Mouse (Mus musculus) urinary bladder, postnatal 36 days (tissue): ENCODE data around the gene Ldah.

ENCODE experiments used
- DNase-seq, 2 experiments: peaks; one replicate each; pipeline ENCODE4 v3.0.0; 2022; ENCODE audit warnings: low spot score in 2 of 2, mixed read lengths in 1 of 2

Gene Ldah

GRCm38 (mm10) chr12:8281225-8282017, 73.5 kb downstream of the Ldah start:
- DNase-seq = no peak

- DNase-seq = no peak
Observed at GRCm38 (mm10) chr12:8287970-8288369, 80.1 kb downstream of the Ldah start.

- no peak for DNase-seq
Observed at GRCm38 (mm10) chr12:8289099-8289498, 81.2 kb downstream of the Ldah start.

GRCm38 (mm10) chr12:8289499-8289898, 81.6 kb downstream of the Ldah start:
- DNase-seq = no peak

GRCm38 (mm10) chr12:8291157-8291853, 83.4 kb downstream of the Ldah start:
- DNase-seq = no peak

GRCm38 (mm10) chr12:8295307-8295913, 87.5 kb downstream of the Ldah start:
- no peak for DNase-seq

GRCm38 (mm10) chr12:8296154-8296553, 88.2 kb downstream of the Ldah start:
- no peak for DNase-seq

GRCm38 (mm10) chr12:8297586-8298214, 89.8 kb downstream of the Ldah start:
- no peak for DNase-seq

- DNase-seq = no peak
Observed at GRCm38 (mm10) chr12:8298361-8299142, 90.6 kb downstream of the Ldah start.

GRCm38 (mm10) chr12:8299143-8300110, 91.5 kb downstream of the Ldah start:
- DNase-seq = no peak

GRCm38 (mm10) chr12:8300111-8300480, 92.2 kb downstream of the Ldah start:
- no peak for DNase-seq

- DNase-seq = no peak
Observed at GRCm38 (mm10) chr12:8300521-8300920, 92.6 kb downstream of the Ldah start.

- DNase-seq = no peak
Observed at GRCm38 (mm10) chr12:8301011-8301814, 93.3 kb downstream of the Ldah start.

GRCm38 (mm10) chr12:8301841-8302431, 94.0 kb downstream of the Ldah start, which contains the start of gene Gdf7:
Gene Gdf7, minus strand, starts transcription at chr12:8301954.
- no peak for DNase-seq

GRCm38 (mm10) chr12:8305258-8305657, 97.4 kb downstream of the Ldah start:
- no peak for DNase-seq

- DNase-seq = peak; percentile 48 to 49
Observed at GRCm38 (mm10) chr12:8306432-8306831, 98.5 kb downstream of the Ldah start.

GRCm38 (mm10) chr12:8306910-8307309, 99.0 kb downstream of the Ldah start:
- no peak for DNase-seq

- no peak for DNase-seq
Observed at GRCm38 (mm10) chr12:8310992-8311391, 103.1 kb downstream of the Ldah start.

- DNase-seq = no peak
Observed at GRCm38 (mm10) chr12:8312266-8312665, 104.4 kb downstream of the Ldah start.
